Mouse (Mus musculus) kidney, embryonic 14.5 days (tissue): ENCODE measurements at regions not wholly inside any gene's neighbourhood (a gene's known extent, or its start where the extent isn't known, plus 50 kb on each side); places are given as distances from the start of the nearest gene placed in this dataset.

Experiments
- ATAC-seq: fragments of 200-750 bp; cut with Nextera tagmentation; 2 replicates; pipeline ENCODE4 v1.8.0; 2017; ENCODE audit warnings: moderate number of reproducible peaks, mild to moderate bottlenecking, moderate TSS enrichment, moderate library complexity; ENCODE audit not compliant: low FRiP score, low TSS enrichment
- H3K27ac ChIP-seq: fragments of 300-500 bp; sonication (generic); 2 replicates; pipeline ENCODE4 v1.5.1; 2014; ENCODE audit warnings: low read depth, mild to moderate bottlenecking, low read length, moderate library complexity, mixed read lengths
- H3K27me3 ChIP-seq: fragments of 300-500 bp; sonication (generic); 2 replicates; pipeline ENCODE4 v1.6.1; 2014; ENCODE audit warnings: mild to moderate bottlenecking, low read length; ENCODE audit not compliant: control insufficient read depth, insufficient read depth
- H3K36me3 ChIP-seq: fragments of 300-500 bp; sonication (generic); 2 replicates; pipeline ENCODE4 v1.6.1; 2014; ENCODE audit warnings: low read length, mixed read lengths; ENCODE audit not compliant: control insufficient read depth, insufficient read depth
- H3K4me1 ChIP-seq: fragments of 300-500 bp; sonication (generic); 2 replicates; pipeline ENCODE4 v1.6.1; 2014; ENCODE audit warnings: low read length, mixed read lengths; ENCODE audit not compliant: control insufficient read depth, insufficient read depth
- H3K4me2 ChIP-seq: fragments of 300-500 bp; sonication (generic); replicated peaks from 2 replicates; pipeline ENCODE4 v1.6.1; 2014; ENCODE audit warnings: low read depth, mild to moderate bottlenecking, low read length
- H3K4me3 ChIP-seq: fragments of 300-500 bp; sonication (generic); 2 replicates; pipeline ENCODE4 v1.5.1; 2014; ENCODE audit warnings: mild to moderate bottlenecking, low read length
- H3K9ac ChIP-seq: fragments of 300-500 bp; sonication (generic); 2 replicates; pipeline ENCODE4 v1.6.1; 2014; ENCODE audit warnings: low read depth, mild to moderate bottlenecking, low read length, moderate library complexity
- H3K9me3 ChIP-seq: fragments of 300-500 bp; sonication (generic); 2 replicates; pipeline ENCODE4 v1.6.1; 2016; ENCODE audit warnings: low read length; ENCODE audit not compliant: control insufficient read depth
- WGBS: fragments of 180-500 bp; shearing (Covaris S2); extraction: QIAGEN DNeasy Blood & Tissue Kit; methylation state at CpG from one replicate; pipeline ENCODE4 v1.1.7; 2014; 5-methylcytosine and 5-hydroxymethylcytosine counted together

DNA sequence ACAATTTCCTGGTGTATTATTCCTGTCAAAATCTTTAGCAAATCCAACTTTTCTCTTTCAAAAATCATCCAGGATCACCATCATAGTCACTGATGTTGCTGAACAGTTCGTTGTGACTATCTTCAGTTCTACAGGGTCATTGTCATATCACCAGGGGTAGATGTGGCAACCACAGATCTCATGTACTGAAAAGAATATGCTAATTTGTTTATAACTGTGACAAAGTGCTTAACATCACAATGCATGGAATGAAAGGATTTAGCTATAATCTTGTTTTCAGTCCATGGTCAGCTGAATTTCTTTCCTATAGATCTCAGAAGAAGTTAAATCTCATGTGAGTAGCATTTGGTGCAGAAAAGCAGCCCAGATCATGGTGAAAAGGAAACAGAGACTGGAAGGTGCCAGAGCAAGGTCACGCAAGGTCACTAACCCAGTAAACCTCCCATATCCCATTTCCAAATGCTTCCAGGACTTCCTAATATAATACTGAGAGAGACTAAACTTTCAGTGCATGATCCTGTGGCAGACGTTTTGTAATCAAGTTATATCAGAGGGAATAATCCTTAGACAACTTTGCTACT, 1279.6 kb downstream of the Diaph3 start:
- Histone ChIP-seq H3K27ac (no peak overlapping the region), H3K9ac (no peak overlapping the region), H3K36me3 (no peaks in the 10 kb centered on the region), H3K4me1 (no peaks in the 10 kb centered on the region), H3K4me3 (no peak overlapping the region), H3K27me3 (no peaks in the 10 kb centered on the region), H3K9me3 (no peaks in the 10 kb centered on the region), H3K4me2 (no peak overlapping the region)
- WGBS = 57% methylated on average over 3 of the region's 3 CpGs
- no peak for ATAC-seq

DNA sequence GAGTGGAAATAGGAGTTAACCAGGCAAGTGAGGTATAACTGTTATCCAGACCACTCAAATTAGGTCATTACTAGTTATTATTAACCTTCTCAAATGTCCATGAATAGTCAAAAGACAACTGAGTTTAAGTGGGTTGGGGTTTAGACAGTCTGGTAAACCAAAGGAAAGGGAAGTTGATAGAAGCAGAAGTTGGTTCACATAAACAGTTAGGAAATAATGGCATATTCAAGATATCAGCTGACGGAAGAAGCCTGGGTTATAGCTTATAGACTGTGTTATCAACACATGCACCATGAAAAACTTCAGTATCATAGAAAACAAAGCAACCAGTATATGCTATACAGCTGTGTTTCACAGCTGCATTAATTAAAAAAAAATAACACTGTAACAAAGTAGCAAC, 1291.5 kb downstream of the Diaph3 start:
- ATAC-seq = no peak
- 100% methylated on average over 1 of the region's 1 CpGs for WGBS
- Histone ChIP-seq H3K27ac (no peak overlapping the region), H3K4me3 (no peak overlapping the region), H3K36me3 (no peaks in the 10 kb centered on the region), H3K4me2 (no peak overlapping the region), H3K4me1 (no peaks in the 10 kb centered on the region), H3K27me3 (no peaks in the 10 kb centered on the region), H3K9ac (no peak overlapping the region), H3K9me3 (no peaks in the 10 kb centered on the region)

DNA sequence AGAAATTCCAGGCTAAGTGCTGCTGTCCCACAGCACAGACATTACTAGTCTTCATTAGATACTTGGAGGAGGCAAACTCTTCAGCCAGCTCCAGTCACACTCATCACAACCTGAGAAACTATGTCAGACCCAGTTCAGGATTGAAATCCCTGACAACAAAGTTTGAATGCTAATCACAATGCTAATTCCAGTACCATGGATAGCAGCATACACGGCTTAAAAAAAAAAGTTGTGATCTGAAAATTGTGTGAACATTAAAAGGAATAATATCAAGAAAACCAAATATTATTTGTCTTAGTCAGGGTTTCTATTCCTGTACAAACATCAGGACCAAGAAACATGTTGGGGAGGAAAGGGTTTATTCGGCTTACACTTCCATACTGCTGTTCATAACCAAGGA, 1305.5 kb downstream of the Diaph3 start:
- Histone ChIP-seq H3K36me3 (no peaks in the 10 kb centered on the region), H3K4me1 (no peaks in the 10 kb centered on the region), H3K4me3 (no peak overlapping the region), H3K9me3 (no peaks in the 10 kb centered on the region), H3K9ac (no peak overlapping the region), H3K4me2 (no peak overlapping the region), H3K27me3 (no peaks in the 10 kb centered on the region), H3K27ac (no peak overlapping the region)
- WGBS = 88% methylated on average over 2 of the region's 2 CpGs
- ATAC-seq = no peak

DNA sequence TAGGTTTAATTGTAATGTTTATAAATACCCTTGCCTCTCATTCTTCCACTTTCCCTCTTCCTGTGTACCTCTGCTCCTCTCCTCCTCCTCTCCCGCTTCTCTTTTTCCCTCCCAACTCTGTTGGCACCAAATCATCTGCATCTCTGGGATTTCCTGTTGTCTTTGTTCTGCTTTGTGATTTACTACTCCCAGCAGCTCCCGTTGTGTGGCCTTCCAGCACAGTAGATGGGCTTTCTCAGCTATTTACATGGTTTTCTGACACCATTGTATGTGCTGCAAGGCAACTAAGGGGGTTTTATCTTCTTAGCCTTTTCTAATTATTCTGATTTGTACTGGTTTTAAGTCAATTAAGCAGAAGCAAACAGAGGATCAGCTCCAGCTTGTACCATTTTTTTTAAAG, 1326.1 kb downstream of the Diaph3 start:
- no peaks in the 10 kb centered on the region for H3K9me3 ChIP-seq
- H3K27ac ChIP-seq = no peak overlapping the region
- H3K4me2 ChIP-seq = no peak overlapping the region
- no peak for ATAC-seq
- no peaks in the 10 kb centered on the region for H3K27me3 ChIP-seq
- H3K9ac ChIP-seq = no peak overlapping the region
- no peak overlapping the region for H3K4me3 ChIP-seq
- 5% methylated on average over 2 of the region's 2 CpGs for whole genome bisulfite sequencing
- no peaks in the 10 kb centered on the region for H3K36me3 ChIP-seq
- no peaks in the 10 kb centered on the region for H3K4me1 ChIP-seq

DNA sequence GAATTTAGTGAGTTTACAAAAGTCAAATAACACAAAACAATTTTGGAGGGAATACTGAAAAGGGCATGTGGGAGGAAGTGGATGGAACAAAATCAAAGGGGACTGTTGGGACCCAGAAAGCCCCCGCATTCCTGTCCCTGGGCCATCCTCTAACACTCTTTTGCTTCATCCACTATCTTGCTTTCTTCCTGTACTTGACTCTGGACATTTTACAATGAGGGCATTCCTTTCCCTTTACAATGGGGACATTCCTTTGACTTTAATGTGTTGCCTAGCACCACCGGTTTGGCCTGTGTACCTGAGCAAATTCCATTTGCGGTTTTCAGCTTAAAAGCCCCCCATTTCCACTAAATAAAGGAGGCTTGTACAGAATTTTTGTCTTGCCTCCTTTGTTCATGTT, 1341.0 kb downstream of the Pcdh17 start:
- Histone ChIP-seq H3K9me3 (no peaks in the 10 kb centered on the region), H3K4me1 (no peaks in the 10 kb centered on the region), H3K36me3 (no peaks in the 10 kb centered on the region), H3K27ac (no peak overlapping the region), H3K27me3 (no peaks in the 10 kb centered on the region), H3K9ac (no peak overlapping the region), H3K4me3 (no peak overlapping the region), H3K4me2 (no peak overlapping the region)
- 90% methylated on average over 3 of the region's 3 CpGs for WGBS
- ATAC-seq = no peak

DNA sequence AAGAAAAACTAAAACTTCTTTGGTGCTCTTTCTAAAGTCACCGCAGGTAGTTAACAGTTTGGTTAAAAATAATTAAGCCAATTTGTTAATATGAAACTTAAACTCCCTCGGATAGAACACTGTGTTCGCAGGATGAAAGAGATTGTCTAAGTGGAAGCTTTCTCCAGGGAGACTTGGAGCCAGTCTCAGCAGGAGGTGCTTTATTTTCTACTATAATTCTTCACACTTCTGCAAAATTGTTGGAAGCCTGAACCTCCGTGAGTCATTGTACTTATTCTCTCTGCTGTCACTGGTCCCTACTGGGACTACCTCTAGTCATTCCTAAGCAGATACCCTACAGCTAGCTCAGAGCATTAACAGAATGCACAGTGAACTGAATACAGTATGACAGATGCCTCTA, 1327.3 kb downstream of the Pcdh17 start:
- 75% methylated on average over 4 of the region's 4 CpGs for WGBS

DNA sequence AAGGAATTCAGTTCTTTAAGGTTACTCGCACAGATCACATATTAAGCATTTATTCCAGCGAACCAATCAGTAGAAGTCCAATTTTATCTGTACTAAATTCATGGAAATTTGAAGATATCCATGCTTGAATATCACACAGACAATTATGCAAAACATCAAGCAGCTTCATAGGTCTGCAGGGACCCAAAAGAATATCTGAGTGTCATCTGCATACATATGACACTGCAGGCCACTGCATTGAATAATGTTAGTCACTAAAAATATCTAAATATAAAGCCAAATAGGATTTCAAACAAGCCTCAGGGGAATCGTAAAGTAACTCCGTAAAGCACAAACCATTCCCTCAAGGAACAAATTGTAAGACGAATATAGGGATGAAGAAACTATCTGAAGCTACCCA, 1324.9 kb downstream of the Pcdh17 start:
- H3K4me1 ChIP-seq = no peaks in the 10 kb centered on the region

More for the DNA sequence above, 1327.3 kb downstream of the Pcdh17 start:
- Histone ChIP-seq H3K27ac (no peak overlapping the region), H3K4me3 (no peak overlapping the region), H3K4me2 (no peak overlapping the region), H3K9me3 (no peaks in the 10 kb centered on the region), H3K36me3 (no peaks in the 10 kb centered on the region), H3K4me1 (no peaks in the 10 kb centered on the region), H3K27me3 (no peaks in the 10 kb centered on the region), H3K9ac (no peak overlapping the region)
- ATAC-seq = no peak

DNA sequence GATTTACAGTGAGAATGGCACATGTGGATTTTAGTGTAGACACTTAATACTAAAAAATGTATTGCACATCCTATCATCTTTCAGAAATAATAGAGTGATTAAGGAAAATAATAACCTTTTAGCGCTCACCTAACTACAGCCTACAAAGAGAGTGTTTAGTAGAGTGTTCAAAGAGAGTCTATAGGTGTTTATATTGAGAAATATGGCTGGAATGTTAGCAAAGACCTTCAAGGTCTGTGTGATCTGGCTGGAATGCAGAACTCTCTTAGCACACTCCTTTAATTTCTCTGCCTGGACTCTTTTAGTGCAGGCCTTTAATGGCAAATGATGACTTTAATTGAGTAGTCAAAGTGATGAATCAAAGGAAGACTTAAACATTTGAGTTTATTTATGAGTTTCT, 1314.0 kb downstream of the Pcdh17 start:
- Histone ChIP-seq H3K9ac (no peak overlapping the region), H3K4me2 (no peak overlapping the region), H3K36me3 (no peaks in the 10 kb centered on the region), H3K27ac (no peak overlapping the region), H3K4me1 (no peaks in the 10 kb centered on the region), H3K9me3 (no peaks in the 10 kb centered on the region), H3K4me3 (no peak overlapping the region), H3K27me3 (no peaks in the 10 kb centered on the region)
- 86% methylated on average over 1 of the region's 1 CpGs for WGBS
- ATAC-seq = no peak

More for the DNA sequence above, 1324.9 kb downstream of the Pcdh17 start:
- Histone ChIP-seq H3K9ac (no peak overlapping the region), H3K4me3 (no peak overlapping the region), H3K36me3 (no peaks in the 10 kb centered on the region), H3K27me3 (no peaks in the 10 kb centered on the region), H3K4me2 (no peak overlapping the region), H3K9me3 (no peaks in the 10 kb centered on the region), H3K27ac (no peak overlapping the region)
- 80% methylated on average over 5 of the region's 5 CpGs for WGBS
- ATAC-seq = no peak

DNA sequence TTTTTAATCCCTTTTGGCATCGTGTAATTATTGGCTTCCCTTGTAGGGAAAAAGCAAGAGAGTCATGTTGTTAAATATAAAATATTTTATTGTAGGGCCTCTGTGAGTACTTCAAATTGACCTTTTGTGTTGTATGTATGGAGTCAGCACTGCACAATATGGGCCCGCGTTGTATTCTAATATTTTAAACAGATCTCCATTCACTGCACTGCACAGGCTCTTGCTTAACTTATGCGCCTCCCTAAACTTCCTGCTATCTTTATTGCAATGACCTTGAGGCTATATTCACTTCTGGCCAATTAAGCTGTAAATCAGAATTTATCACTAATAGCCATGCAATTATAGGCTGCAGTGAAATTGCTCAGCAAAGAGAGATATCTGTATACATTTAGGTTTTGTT, 1295.2 kb downstream of the Pcdh17 start:
- H3K36me3 ChIP-seq = no peaks in the 10 kb centered on the region
- 0 out of 2 replicates have a peak, but pooled peaks have one; percentile 43 for ATAC-seq
- H3K9ac ChIP-seq = no peak overlapping the region
- 62% methylated on average over 4 of the region's 4 CpGs for WGBS
- no peak overlapping the region for H3K4me3 ChIP-seq
- no peak overlapping the region for H3K4me2 ChIP-seq
- H3K4me1 ChIP-seq = no peaks in the 10 kb centered on the region
- no peaks in the 10 kb centered on the region for H3K27me3 ChIP-seq
- H3K9me3 ChIP-seq = no peaks in the 10 kb centered on the region
- no peak overlapping the region for H3K27ac ChIP-seq
